Mouse (Mus musculus): ENCODE measurements around the gene Lancl3. TPM values are rescaled to one million over a fixed set of nuclear protein-coding genes. Genes with fewer than 3 reads are reported as not detected.
A peak's percentile ranks its signal among the peaks of the same experiment; 100 is the strongest.

The Lancl3 gene
- 2.5 and 2.8 TPM in 2 replicates for polyA plus RNA-seq (2016; fragmentation: Nextera tagmentation; extraction: Ambion mirVana)

DNA sequence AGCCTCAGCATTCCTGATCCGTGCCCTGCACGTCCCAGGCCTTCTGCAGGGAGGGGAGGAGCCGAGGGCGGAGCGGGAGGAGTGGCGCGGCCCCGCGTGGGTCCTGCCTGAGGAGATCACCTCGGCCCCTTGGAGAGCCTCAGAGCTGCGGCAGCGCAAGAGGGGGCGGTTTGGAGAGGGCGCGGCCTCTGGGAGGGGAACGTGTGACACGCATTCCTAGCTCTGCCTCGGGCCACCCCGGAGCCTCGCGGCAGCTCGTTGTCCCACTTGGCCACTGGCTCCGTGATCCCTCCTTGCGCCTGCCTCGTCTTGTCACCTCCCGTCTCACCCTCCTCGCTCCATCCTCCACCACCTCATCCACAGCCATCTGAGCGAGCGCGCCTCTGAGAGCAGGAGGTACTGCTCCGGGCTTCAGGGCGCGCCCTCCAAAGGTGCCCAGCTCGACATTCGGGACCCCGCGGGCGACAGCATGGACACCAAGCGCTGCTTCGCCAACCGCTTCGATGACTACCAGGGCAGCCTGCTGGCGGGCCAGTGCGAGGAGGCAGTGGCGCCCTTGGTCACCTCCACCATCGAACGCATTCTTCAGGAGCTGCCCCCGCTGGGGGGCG is at the start of gene Lancl3:
Gene Lancl3 (plus strand): TSS at position 142 of the 611 bp plus-strand sequence.
- Histone ChIP-seq H3K9ac (peak within 1 kb of the TSS; percentile 49), H3K27ac (no peak within 1 kb of the TSS), H3K4me1 (0 out of 2 replicates have a peak, but pooled peaks cover 2% of the 10 kb centered on the region), H3K4me2 (peak within 1 kb of the TSS; percentile 62), H3K9me3 (no peaks in the 10 kb centered on the region), H3K36me3 (replicated peaks) (no peaks in the 10 kb centered on the region), H3K27me3 (peaks cover 13% of the 10 kb centered on the region), H3K4me3 (replicated peaks) (peak within 1 kb of the TSS; percentile 45)
- WGBS, result 17% methylated on average over 39 of the region's 49 CpGs
- peak; percentile 72 for ATAC-seq (ENCODE audit: low FRiP score)

DNA sequence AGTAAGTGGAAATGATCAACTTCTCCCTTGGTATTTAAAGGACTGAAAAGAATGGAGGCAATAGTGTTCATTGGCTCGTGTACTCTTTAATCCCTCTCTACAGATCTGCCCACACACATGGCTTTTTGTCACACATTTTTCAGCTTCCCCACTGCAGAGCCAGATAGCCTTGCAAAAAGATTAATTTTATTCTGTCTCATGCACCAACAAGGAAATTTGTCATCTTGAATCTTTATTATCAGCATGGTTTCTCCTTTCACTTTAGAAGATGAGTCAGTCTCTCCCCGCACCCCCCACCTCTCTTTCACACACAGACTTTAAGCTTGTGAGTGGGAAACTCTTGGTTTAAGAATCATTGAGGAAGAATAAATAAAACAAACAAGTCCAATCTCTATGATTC is 20.7 kb upstream of the Lancl3 start:
- no peaks in the 10 kb centered on the region for H3K27me3 ChIP-seq
- H3K36me3 ChIP-seq (replicated peaks), result no peaks in the 10 kb centered on the region
- no peak overlapping the region for H3K9ac ChIP-seq
- H3K4me1 ChIP-seq, result no peaks in the 10 kb centered on the region
- H3K9me3 ChIP-seq, result no peaks in the 10 kb centered on the region
- no peak overlapping the region for H3K4me2 ChIP-seq
- no peak overlapping the region for H3K4me3 ChIP-seq (replicated peaks)
- 52% methylated on average over 2 of the region's 2 CpGs for WGBS
- no peak overlapping the region for H3K27ac ChIP-seq
- no peak for ATAC-seq (ENCODE audit: low FRiP score)

GRCm38 (mm10) chrX:9181570-9181969 is 18.1 kb upstream of the Lancl3 start:
- H3K4me1 ChIP-seq, result no peaks in the 10 kb centered on the region
- H3K4me2 ChIP-seq, result no peak overlapping the region
- H3K9ac ChIP-seq, result no peak overlapping the region
- WGBS, result 58% methylated on average over 5 of the region's 5 CpGs
- no peaks in the 10 kb centered on the region for H3K27me3 ChIP-seq
- no peaks in the 10 kb centered on the region for H3K9me3 ChIP-seq
- no peaks in the 10 kb centered on the region for H3K36me3 ChIP-seq (replicated peaks)
- ATAC-seq (ENCODE audit: low FRiP score), result no peak
- H3K4me3 ChIP-seq (replicated peaks), result no peak overlapping the region
- H3K27ac ChIP-seq, result no peak overlapping the region

GRCm38 (mm10) chrX:9200380-9200917 is 747 bp downstream of the Lancl3 start:
- H3K4me2 ChIP-seq, result peak overlapping the region; percentile 62
- H3K27ac ChIP-seq, result no peak overlapping the region
- H3K27me3 ChIP-seq, result peaks cover 13% of the 10 kb centered on the region
- H3K4me3 ChIP-seq (replicated peaks), result peak overlapping the region; percentile 45
- peak; percentile 82 for ATAC-seq (ENCODE audit: low FRiP score)
- H3K9ac ChIP-seq, result peak overlapping the region; percentile 49
- WGBS, result 11% methylated on average over 70 of the region's 72 CpGs
- H3K4me1 ChIP-seq, result 0 out of 2 replicates have a peak, but pooled peaks cover 2% of the 10 kb centered on the region
- no peaks in the 10 kb centered on the region for H3K9me3 ChIP-seq
- no peaks in the 10 kb centered on the region for H3K36me3 ChIP-seq (replicated peaks)

GRCm38 (mm10) chrX:9201954-9202353 is 2.3 kb downstream of the Lancl3 start:
- Histone ChIP-seq H3K4me3 (replicated peaks) (no peak overlapping the region), H3K4me2 (peak overlapping the region; percentile 15; the same call in 1 of the 2 replicates)
- 54% methylated on average over 2 of the region's 2 CpGs for WGBS

GRCm38 (mm10) chrX:9202781-9203405 is 3.2 kb downstream of the Lancl3 start:
- no peak overlapping the region for H3K4me3 ChIP-seq (replicated peaks)
- peak overlapping the region; percentile 15; the same call in 1 of the 2 replicates for H3K4me2 ChIP-seq
- ATAC-seq (ENCODE audit: low FRiP score), result no peak

More at GRCm38 (mm10) chrX:9201954-9202353, 2.3 kb downstream of the Lancl3 start:
- H3K9me3 ChIP-seq, result no peaks in the 10 kb centered on the region
- H3K36me3 ChIP-seq (replicated peaks), result no peaks in the 10 kb centered on the region
- H3K9ac ChIP-seq, result no peak overlapping the region
- H3K4me1 ChIP-seq, result 0 out of 2 replicates have a peak, but pooled peaks cover 2% of the 10 kb centered on the region
- H3K27ac ChIP-seq, result peak overlapping the region; percentile 42; the same call in 1 of the 2 replicates
- ATAC-seq (ENCODE audit: low FRiP score), result peak; percentile 66; the same call in 1 of the 2 replicates
- H3K27me3 ChIP-seq, result peaks cover 13% of the 10 kb centered on the region

GRCm38 (mm10) chrX:9205121-9205520 is 5.4 kb downstream of the Lancl3 start:
- Histone ChIP-seq H3K4me1 (no peaks in the 10 kb centered on the region), H3K4me2 (no peak overlapping the region), H3K27ac (no peak overlapping the region), H3K9me3 (no peaks in the 10 kb centered on the region), H3K36me3 (replicated peaks) (no peaks in the 10 kb centered on the region), H3K27me3 (peaks cover 1% of the 10 kb centered on the region; the same call in 1 of the 2 replicates), H3K4me3 (replicated peaks) (no peak overlapping the region), H3K9ac (no peak overlapping the region)
- WGBS, result 72% methylated on average over 2 of the region's 2 CpGs
- ATAC-seq (ENCODE audit: low FRiP score), result no peak

More at GRCm38 (mm10) chrX:9202781-9203405, 3.2 kb downstream of the Lancl3 start:
- Histone ChIP-seq H3K27me3 (peaks cover 13% of the 10 kb centered on the region), H3K9me3 (no peaks in the 10 kb centered on the region), H3K36me3 (replicated peaks) (no peaks in the 10 kb centered on the region), H3K27ac (peak overlapping the region; percentile 42; the same call in 1 of the 2 replicates), H3K4me1 (0 out of 2 replicates have a peak, but pooled peaks cover 2% of the 10 kb centered on the region), H3K9ac (no peak overlapping the region)
- 61% methylated on average over 7 of the region's 7 CpGs for WGBS

- ATAC-seq (ENCODE audit: low FRiP score), result no peak
- Histone ChIP-seq H3K9ac (no peak overlapping the region), H3K9me3 (no peaks in the 10 kb centered on the region), H3K4me2 (no peak overlapping the region), H3K4me3 (replicated peaks) (no peak overlapping the region), H3K4me1 (no peaks in the 10 kb centered on the region), H3K27ac (no peak overlapping the region), H3K36me3 (replicated peaks) (no peaks in the 10 kb centered on the region), H3K27me3 (no peaks in the 10 kb centered on the region)
- 79% methylated on average over 2 of the region's 2 CpGs for WGBS
Observed at GRCm38 (mm10) chrX:9216244-9216643, 16.5 kb downstream of the Lancl3 start.

DNA sequence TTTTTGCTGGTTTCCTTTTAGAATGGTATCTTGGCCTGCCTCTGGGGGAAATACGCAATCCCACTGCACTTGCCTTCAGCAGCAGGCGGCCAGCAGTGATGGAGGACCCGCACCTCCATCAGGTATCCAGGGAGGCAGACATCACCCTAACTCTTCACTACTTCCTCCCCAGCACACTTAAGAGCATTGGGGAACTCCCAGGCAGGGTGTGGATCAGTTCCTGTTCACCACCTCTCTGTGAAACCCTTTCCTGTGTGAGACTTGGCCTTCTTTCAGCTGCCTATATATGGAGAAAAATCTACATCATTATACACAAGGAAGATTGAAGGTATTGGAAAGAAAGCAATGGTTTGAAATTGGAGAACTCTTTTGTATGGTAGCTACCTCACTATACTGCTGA is 19.9 kb downstream of the Lancl3 start:
- Histone ChIP-seq H3K4me2 (no peak overlapping the region), H3K36me3 (replicated peaks) (no peaks in the 10 kb centered on the region), H3K9me3 (no peaks in the 10 kb centered on the region), H3K27ac (no peak overlapping the region), H3K27me3 (no peaks in the 10 kb centered on the region), H3K9ac (no peak overlapping the region), H3K4me1 (no peaks in the 10 kb centered on the region), H3K4me3 (replicated peaks) (no peak overlapping the region)
- no peak for ATAC-seq (ENCODE audit: low FRiP score)
- 83% methylated on average over 3 of the region's 3 CpGs for WGBS

DNA sequence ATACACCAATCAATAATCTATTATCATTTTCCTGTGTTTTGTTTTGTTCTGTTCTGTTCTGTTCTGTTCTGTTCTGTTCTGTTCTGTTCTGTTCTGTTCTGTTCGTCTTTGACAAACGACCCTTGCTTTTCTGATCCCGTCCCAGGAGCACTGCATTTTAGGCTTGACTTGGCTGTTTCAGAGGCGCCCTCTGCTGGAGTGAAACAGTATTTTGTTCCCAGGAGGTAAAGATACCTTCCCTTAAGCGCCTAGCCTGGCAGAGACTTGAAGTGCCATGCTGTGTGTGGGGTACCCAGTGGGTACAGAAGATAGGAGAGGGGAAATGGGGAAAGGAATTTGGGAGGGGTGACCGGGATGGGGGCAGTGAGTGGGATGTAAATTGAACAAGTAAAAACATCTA is 21.5 kb downstream of the Lancl3 start:
- no peak for ATAC-seq (ENCODE audit: low FRiP score)
- Histone ChIP-seq H3K4me1 (no peaks in the 10 kb centered on the region), H3K4me2 (no peak overlapping the region), H3K27ac (no peak overlapping the region), H3K9ac (no peak overlapping the region), H3K9me3 (no peaks in the 10 kb centered on the region), H3K36me3 (replicated peaks) (no peaks in the 10 kb centered on the region), H3K27me3 (no peaks in the 10 kb centered on the region), H3K4me3 (replicated peaks) (no peak overlapping the region)
- 40% methylated on average over 6 of the region's 6 CpGs for WGBS

DNA sequence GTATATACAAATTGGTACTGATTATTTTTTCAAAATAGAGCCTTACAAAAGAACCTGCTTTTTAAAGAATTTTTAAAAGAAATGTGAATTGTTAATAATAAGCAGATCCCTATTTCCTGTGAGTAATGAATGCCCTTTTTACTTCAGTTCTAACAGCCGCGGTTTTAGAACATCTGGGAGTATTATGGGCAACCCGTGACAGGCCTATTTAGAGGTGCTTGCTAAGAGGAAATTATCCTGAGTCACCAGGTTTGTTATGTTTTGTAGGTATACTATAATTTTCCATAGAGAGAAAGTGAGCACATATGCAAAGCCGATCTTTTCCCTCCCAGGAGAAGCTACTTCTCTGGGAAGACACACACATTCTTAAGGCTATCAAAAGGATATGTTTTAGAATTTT is 22.0 kb downstream of the Lancl3 start:
- ATAC-seq (ENCODE audit: low FRiP score), result no peak
- Histone ChIP-seq H3K27me3 (no peaks in the 10 kb centered on the region), H3K4me2 (no peak overlapping the region), H3K9ac (no peak overlapping the region), H3K27ac (no peak overlapping the region), H3K36me3 (replicated peaks) (no peaks in the 10 kb centered on the region), H3K4me1 (no peaks in the 10 kb centered on the region), H3K4me3 (replicated peaks) (no peak overlapping the region), H3K9me3 (no peaks in the 10 kb centered on the region)
- WGBS, result 81% methylated on average over 4 of the region's 4 CpGs

GRCm38 (mm10) chrX:9222412-9223221 is 22.9 kb downstream of the Lancl3 start:
- no peak overlapping the region for H3K27ac ChIP-seq
- H3K4me3 ChIP-seq (replicated peaks), result no peak overlapping the region
- no peaks in the 10 kb centered on the region for H3K9me3 ChIP-seq
- no peaks in the 10 kb centered on the region for H3K4me1 ChIP-seq
- H3K9ac ChIP-seq, result no peak overlapping the region
- WGBS, result 97% methylated on average over 3 of the region's 3 CpGs
- H3K27me3 ChIP-seq, result no peaks in the 10 kb centered on the region
- no peak overlapping the region for H3K4me2 ChIP-seq
- no peak for ATAC-seq (ENCODE audit: low FRiP score)
- H3K36me3 ChIP-seq (replicated peaks), result no peaks in the 10 kb centered on the region
